Mouse (Mus musculus) MEL (cell line): Measurements from ENCODE around the gene Grn.

Source experiments
- CHD1 ChIP-seq: IDR thresholded peaks from 2 replicates; pipeline ENCODE4 v1.6.1; 2012; ENCODE audit warnings: low read depth, mild to moderate bottlenecking, inconsistent platforms, low read length, improper control_type of control experiment
- CHD2 ChIP-seq: IDR thresholded peaks from 2 replicates; pipeline ENCODE4 v1.6.1; 2011; ENCODE audit warnings: low read length, improper control_type of control experiment
- CTCF ChIP-seq, 3 experiments: IDR thresholded peaks in 2 of 3; conservative IDR thresholded peaks in 1 of 3; 2 replicates each; pipeline ENCODE4 v1.5.1; 2011 to 2012; ENCODE audit warnings: low read length in 3 of 3, low read depth in 2 of 3, mild to moderate bottlenecking in 2 of 3, improper control_type of control experiment in 1 of 3, inconsistent platforms in 1 of 3, mixed read lengths in 1 of 3, moderate library complexity in 1 of 3; ENCODE audit not compliant: control insufficient read depth in 1 of 3, insufficient read depth in 1 of 3, poor library complexity in 1 of 3, severe bottlenecking in 1 of 3
- ELF1 ChIP-seq: IDR thresholded peaks from 2 replicates; pipeline ENCODE4 v1.6.1; 2014; ENCODE audit warnings: low read depth, mild to moderate bottlenecking, inconsistent platforms, low read length, improper control_type of control experiment, moderate library complexity
- EP300 ChIP-seq, 2 experiments: IDR thresholded peaks; 2 replicates each; pipeline ENCODE4 v1.6.1; 2011; ENCODE audit warnings: improper control_type of control experiment in 2 of 2, low read length in 2 of 2, low read depth in 1 of 2, mild to moderate bottlenecking in 1 of 2
- KAT2A ChIP-seq: conservative IDR thresholded peaks from 2 replicates; pipeline ENCODE4 v1.6.1; 2012; ENCODE audit warnings: low read depth, low read length, improper control_type of control experiment, inconsistent platforms
- MEF2A ChIP-seq: IDR thresholded peaks from 2 replicates; pipeline ENCODE4 v1.6.1; 2014; ENCODE audit warnings: low read depth, mild to moderate bottlenecking, inconsistent platforms, low read length, improper control_type of control experiment; ENCODE audit not compliant: poor library complexity, insufficient replicate concordance, severe bottlenecking; ENCODE audit errors: extremely low read depth
- MYC ChIP-seq: IDR thresholded peaks from 2 replicates; pipeline ENCODE4 v1.6.1; 2011; ENCODE audit warnings: low read depth, mild to moderate bottlenecking, low read length, improper control_type of control experiment, moderate library complexity
- NELFE ChIP-seq: IDR thresholded peaks from 2 replicates; pipeline ENCODE4 v1.6.1; 2011; ENCODE audit warnings: low read depth, low read length, improper control_type of control experiment
- NRF1 ChIP-seq: IDR thresholded peaks from 2 replicates; pipeline ENCODE4 v1.6.1; 2014; ENCODE audit warnings: low read depth, mild to moderate bottlenecking, inconsistent platforms, low read length, improper control_type of control experiment, moderate library complexity; ENCODE audit not compliant: poor library complexity, insufficient read depth, severe bottlenecking
- POLR2A ChIP-seq, 2 experiments: IDR thresholded peaks; 2 replicates each; pipeline ENCODE4 v1.6.1; 2011 to 2012; ENCODE audit warnings: low read length in 2 of 2, mild to moderate bottlenecking in 2 of 2, control low read depth in 1 of 2, improper control_type of control experiment in 1 of 2, low read depth in 1 of 2, moderate library complexity in 1 of 2; ENCODE audit not compliant: control insufficient read depth in 1 of 2, insufficient read depth in 1 of 2, poor library complexity in 1 of 2
- POLR2AphosphoS5 ChIP-seq: IDR thresholded peaks from 2 replicates; pipeline ENCODE4 v1.6.1; 2012; ENCODE audit warnings: low read depth, borderline replicate concordance, mild to moderate bottlenecking, inconsistent platforms, low read length, moderate library complexity, mixed read lengths
- UBTF ChIP-seq: IDR thresholded peaks from 2 replicates; pipeline ENCODE4 v1.6.1; 2012; ENCODE audit warnings: low read depth, mild to moderate bottlenecking, inconsistent platforms, low read length, improper control_type of control experiment, moderate library complexity, borderline replicate concordance; ENCODE audit not compliant: insufficient read depth
- USF2 ChIP-seq, 2 experiments: IDR thresholded peaks; 2 replicates each; pipeline ENCODE4 v1.6.1; 2011 to 2012; ENCODE audit warnings: improper control_type of control experiment in 2 of 2, low read length in 2 of 2, borderline replicate concordance in 1 of 2, inconsistent platforms in 1 of 2, low read depth in 1 of 2, mild to moderate bottlenecking in 1 of 2; ENCODE audit not compliant: insufficient read depth in 1 of 2

GRCm38 (mm10) chr11:102385075-102385474 lies 45.0 kb upstream of the Grn start:
- TF ChIP-seq CTCF (IDR thresholded peaks at IDR 0.05 in 2 of 3, conservative IDR thresholded peaks at IDR 0.05 in 1 of 3; ENCODE audit: control insufficient read depth in 1 of 3, insufficient read depth in 1 of 3, low read depth in 2 of 3, low read length in 3 of 3, poor library complexity in 1 of 3, severe bottlenecking in 1 of 3) (no peak), POLR2A (IDR thresholded peaks at IDR 0.05; ENCODE audit: control insufficient read depth in 1 of 2, insufficient read depth in 1 of 2, low read depth in 1 of 2, low read length in 2 of 2, poor library complexity in 1 of 2) (no peak), CHD2 (no peak), CHD1 (no peak), MYC (no peak), EP300 (IDR thresholded peaks at IDR 0.05; ENCODE audit: low read depth in 1 of 2, low read length in 2 of 2) (no peak), NELFE (no peak), NRF1 (no peak), UBTF (no peak), KAT2A (no peak), POLR2AphosphoS5 (no peak), ELF1 (no peak), MEF2A (no peak), USF2 (IDR thresholded peaks at IDR 0.05; ENCODE audit: borderline replicate concordance in 1 of 2, insufficient read depth in 1 of 2, low read depth in 1 of 2, low read length in 2 of 2) (no peak)
